Mouse (Mus musculus) limb, embryonic 12.5 days (tissue): ENCODE data around the gene Slc29a1. TPM values are rescaled to one million over a fixed set of nuclear protein-coding genes. Genes with fewer than 3 reads are reported as not detected.
A peak's percentile ranks its signal among the peaks of the same experiment; 100 is the strongest.

ENCODE experiments used
- ATAC-seq: fragments of 200-750 bp; cut with Nextera tagmentation; 2 replicates; pipeline ENCODE4 v1.8.0; 2017; ENCODE audit warnings: low read depth, moderate TSS enrichment; ENCODE audit not compliant: insufficient number of reproducible peaks, insufficient read depth, low FRiP score, low TSS enrichment
- H3K27ac ChIP-seq: fragments of 300-500 bp; sonication (generic); 2 replicates; pipeline ENCODE4 v1.5.1; 2016; ENCODE audit warnings: mild to moderate bottlenecking, moderate library complexity
- H3K27me3 ChIP-seq: fragments of 300-500 bp; sonication (generic); 2 replicates; pipeline ENCODE4 v1.6.1; 2016; ENCODE audit warnings: mild to moderate bottlenecking, moderate library complexity
- H3K36me3 ChIP-seq: fragments of 300-500 bp; sonication (generic); 2 replicates; pipeline ENCODE4 v1.6.1; 2016; ENCODE audit warnings: mild to moderate bottlenecking, moderate library complexity
- H3K4me1 ChIP-seq: fragments of 300-500 bp; sonication (generic); replicated peaks from 2 replicates; pipeline ENCODE4 v1.6.1; 2016
- H3K4me2 ChIP-seq: fragments of 300-500 bp; sonication (generic); 2 replicates; pipeline ENCODE4 v1.6.1; 2016; ENCODE audit warnings: mild to moderate bottlenecking, moderate library complexity
- H3K4me3 ChIP-seq: fragments of 300-500 bp; sonication (generic); replicated peaks from 2 replicates; pipeline ENCODE4 v1.5.1; 2016; ENCODE audit warnings: mild to moderate bottlenecking
- H3K9ac ChIP-seq: fragments of 300-500 bp; sonication (generic); replicated peaks from 2 replicates; pipeline ENCODE4 v1.6.1; 2016; ENCODE audit warnings: mild to moderate bottlenecking, moderate library complexity
- H3K9me3 ChIP-seq: fragments of 300-500 bp; sonication (generic); 2 replicates; pipeline ENCODE4 v1.6.1; 2016; ENCODE audit warnings: mild to moderate bottlenecking, moderate library complexity
- WGBS: fragments of 180-500 bp; shearing (Covaris S2); methylation state at CpG from one replicate; pipeline ENCODE4 v1.1.7; 2016; 5-methylcytosine and 5-hydroxymethylcytosine counted together
- polyA plus RNA-seq: library from polyadenylated mRNA; unstranded; fragments of >200 nt; fragmentation: Nextera tagmentation; extraction: Ambion mirVana; gene quantifications from 2 replicates; pipeline ENCODE4 v1.2.1, GENCODE M21; 2016

Slc29a1 gene
- polyA plus RNA-seq, 1 experiment from 2014 or later: 55.4 TPM

DNA sequence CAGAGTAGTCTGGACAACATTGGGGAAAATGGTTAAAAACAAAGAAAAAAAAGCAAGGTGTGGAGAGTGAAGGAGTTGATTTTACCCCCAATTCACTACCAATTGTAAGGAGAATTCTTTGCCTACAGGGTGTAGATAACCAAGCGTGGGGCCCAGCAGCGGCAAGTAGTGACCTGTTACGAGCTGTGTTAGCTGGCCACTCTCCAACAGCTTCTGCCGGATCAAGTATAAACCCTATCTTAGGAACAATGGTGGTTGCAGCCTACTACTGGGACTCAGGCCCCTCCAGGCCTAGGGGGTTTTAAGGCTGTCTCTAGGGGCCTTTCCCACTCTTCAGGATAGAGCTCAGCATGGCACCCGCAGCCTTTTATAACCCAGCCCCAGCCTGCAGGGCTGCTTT, 21.2 kb downstream of the Slc29a1 start:
- 77% methylated on average over 5 of the region's 5 CpGs for WGBS

GRCm38 (mm10) chr17:45575123-45575897, 24.1 kb downstream of the Slc29a1 start:
- no peak overlapping the region for H3K4me2 ChIP-seq
- H3K27ac ChIP-seq: no peak overlapping the region
- no peak for ATAC-seq
- H3K4me3 ChIP-seq: no peak overlapping the region
- no peaks in the 10 kb centered on the region for H3K27me3 ChIP-seq
- H3K4me1 ChIP-seq: peaks cover 20% of the 10 kb centered on the region
- H3K36me3 ChIP-seq: peaks cover 16% of the 10 kb centered on the region
- H3K9me3 ChIP-seq: no peaks in the 10 kb centered on the region
- WGBS: 89% methylated on average over 8 of the region's 8 CpGs
- H3K9ac ChIP-seq: no peak overlapping the region

More for the DNA sequence above, 21.2 kb downstream of the Slc29a1 start:
- Histone ChIP-seq H3K4me2 (no peak overlapping the region), H3K27ac (0 out of 2 replicates have a peak overlapping the region, but pooled peaks have one; percentile 53), H3K4me3 (no peak overlapping the region), H3K4me1 (peaks cover 15% of the 10 kb centered on the region; the same call in 1 of the 2 replicates), H3K36me3 (no peaks in the 10 kb centered on the region), H3K9me3 (no peaks in the 10 kb centered on the region), H3K27me3 (no peaks in the 10 kb centered on the region), H3K9ac (no peak overlapping the region)
- ATAC-seq: no peak

DNA sequence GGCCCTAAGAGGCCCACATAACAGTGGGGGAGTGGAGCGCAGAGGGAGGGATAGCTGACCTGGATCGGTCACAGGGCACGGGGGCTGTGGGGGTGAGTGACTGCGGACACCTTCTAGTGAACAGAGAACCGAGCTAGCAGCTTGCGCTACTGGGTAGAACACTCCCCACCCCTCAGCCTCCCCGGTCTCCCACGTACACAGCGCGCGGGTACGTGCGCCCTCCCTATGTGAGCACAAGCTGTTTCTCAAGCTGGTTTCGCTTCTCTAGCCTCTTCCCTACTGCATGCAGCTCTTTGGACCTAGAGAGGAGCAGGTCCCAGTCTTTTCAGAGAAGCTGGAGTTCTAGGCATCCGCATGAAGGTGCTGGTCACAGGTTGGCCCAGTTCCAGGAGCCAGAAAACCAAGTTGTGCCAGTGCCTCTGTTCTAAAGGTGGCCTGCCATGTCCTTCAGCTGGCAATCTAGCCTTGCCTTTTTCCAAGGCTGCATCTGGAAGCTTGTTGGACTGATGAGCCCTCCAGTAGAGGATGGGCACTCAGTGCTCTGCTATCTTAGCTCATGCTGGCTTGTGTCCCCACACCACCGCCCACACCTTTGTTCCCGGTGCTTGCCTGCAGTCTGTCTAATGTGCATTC, 25.2 kb downstream of the Slc29a1 start:
- no peaks in the 10 kb centered on the region for H3K9me3 ChIP-seq
- H3K4me2 ChIP-seq: peak overlapping the region; percentile 64
- peaks cover 27% of the 10 kb centered on the region for H3K36me3 ChIP-seq
- no peaks in the 10 kb centered on the region for H3K27me3 ChIP-seq
- 3% methylated on average over 17 of the region's 17 CpGs for WGBS
- peak; percentile 17 for ATAC-seq
- peaks cover 24% of the 10 kb centered on the region for H3K4me1 ChIP-seq
- H3K4me3 ChIP-seq: peak overlapping the region; percentile 95
- H3K27ac ChIP-seq: peak overlapping the region; percentile 97
- H3K9ac ChIP-seq: peak overlapping the region; percentile 99

DNA sequence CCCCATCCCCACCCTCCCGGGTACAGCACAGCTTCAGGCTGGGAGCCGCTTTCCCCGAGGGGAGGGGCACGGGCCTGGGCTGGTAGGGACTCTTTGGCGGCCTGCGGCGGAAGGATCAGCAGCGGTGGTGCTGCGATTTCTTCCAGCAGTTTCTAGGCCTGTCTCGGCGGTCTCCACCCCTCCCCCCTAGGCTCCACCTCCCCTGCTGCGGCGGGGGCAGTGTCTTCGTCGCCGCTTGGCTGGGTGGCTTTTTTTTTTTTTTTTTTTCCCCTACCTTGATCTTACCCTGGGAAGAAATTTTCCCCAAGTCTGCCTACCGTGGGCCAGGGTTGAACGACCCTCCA, 25.7 kb downstream of the Slc29a1 start:
- under 1% methylated on average over 18 of the region's 18 CpGs for WGBS
- H3K27me3 ChIP-seq: no peaks in the 10 kb centered on the region
- peak; percentile 40 for ATAC-seq
- H3K4me3 ChIP-seq: peak overlapping the region; percentile 95
- H3K4me1 ChIP-seq: peaks cover 24% of the 10 kb centered on the region
- H3K9ac ChIP-seq: peak overlapping the region; percentile 99
- peaks cover 32% of the 10 kb centered on the region for H3K36me3 ChIP-seq
- no peaks in the 10 kb centered on the region for H3K9me3 ChIP-seq
- H3K27ac ChIP-seq: peak overlapping the region; percentile 97
- H3K4me2 ChIP-seq: peak overlapping the region; percentile 64

DNA sequence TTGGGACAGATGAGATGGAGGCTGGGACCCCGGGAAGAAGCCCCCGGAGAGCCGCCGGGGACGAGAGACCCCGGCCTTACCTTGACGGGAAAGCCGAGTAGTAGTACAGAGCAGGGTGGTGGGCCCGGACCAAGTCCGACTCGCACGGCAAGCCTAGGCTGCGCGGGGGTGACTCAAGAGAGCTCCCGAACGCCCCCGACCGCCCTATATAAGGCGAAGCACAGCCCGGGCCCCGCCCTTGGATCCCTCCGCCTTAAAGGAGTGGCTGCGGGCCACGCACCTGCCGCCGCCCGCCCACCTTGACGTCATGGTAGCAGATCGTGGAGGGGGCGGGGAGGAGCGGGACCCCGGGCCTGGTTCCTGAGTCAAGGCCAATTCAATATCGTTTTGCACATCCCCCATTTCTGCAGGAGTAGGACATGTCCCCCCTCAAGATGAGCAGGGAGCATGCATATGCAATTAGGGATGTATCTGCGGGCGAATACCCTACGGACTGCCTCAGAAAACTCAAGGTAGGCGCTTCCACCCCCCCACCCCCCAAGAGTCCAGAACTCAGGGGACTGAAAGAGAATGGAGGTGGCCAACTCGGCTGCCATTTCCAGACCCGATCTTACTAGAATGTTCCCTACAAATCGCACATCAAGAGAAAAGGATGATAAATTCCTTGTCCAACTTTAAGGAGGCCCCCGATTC, 26.2 kb downstream of the Slc29a1 start, which contains the start of gene Hsp90ab1:
Hsp90ab1 (minus strand) TSS at position 185 of the 693 bp plus-strand sequence.
- peaks cover 37% of the 10 kb centered on the region for H3K36me3 ChIP-seq
- peak within 1 kb of the TSS; percentile 64 for H3K4me2 ChIP-seq
- no peaks in the 10 kb centered on the region for H3K27me3 ChIP-seq
- peaks cover 26% of the 10 kb centered on the region for H3K4me1 ChIP-seq
- H3K4me3 ChIP-seq: peak within 1 kb of the TSS; percentile 95
- H3K9me3 ChIP-seq: no peaks in the 10 kb centered on the region
- H3K9ac ChIP-seq: peak within 1 kb of the TSS; percentile 99
- under 1% methylated on average over 41 of the region's 41 CpGs for WGBS
- peak within 1 kb of the TSS; percentile 97 for H3K27ac ChIP-seq
- ATAC-seq: peak; percentile 89

DNA sequence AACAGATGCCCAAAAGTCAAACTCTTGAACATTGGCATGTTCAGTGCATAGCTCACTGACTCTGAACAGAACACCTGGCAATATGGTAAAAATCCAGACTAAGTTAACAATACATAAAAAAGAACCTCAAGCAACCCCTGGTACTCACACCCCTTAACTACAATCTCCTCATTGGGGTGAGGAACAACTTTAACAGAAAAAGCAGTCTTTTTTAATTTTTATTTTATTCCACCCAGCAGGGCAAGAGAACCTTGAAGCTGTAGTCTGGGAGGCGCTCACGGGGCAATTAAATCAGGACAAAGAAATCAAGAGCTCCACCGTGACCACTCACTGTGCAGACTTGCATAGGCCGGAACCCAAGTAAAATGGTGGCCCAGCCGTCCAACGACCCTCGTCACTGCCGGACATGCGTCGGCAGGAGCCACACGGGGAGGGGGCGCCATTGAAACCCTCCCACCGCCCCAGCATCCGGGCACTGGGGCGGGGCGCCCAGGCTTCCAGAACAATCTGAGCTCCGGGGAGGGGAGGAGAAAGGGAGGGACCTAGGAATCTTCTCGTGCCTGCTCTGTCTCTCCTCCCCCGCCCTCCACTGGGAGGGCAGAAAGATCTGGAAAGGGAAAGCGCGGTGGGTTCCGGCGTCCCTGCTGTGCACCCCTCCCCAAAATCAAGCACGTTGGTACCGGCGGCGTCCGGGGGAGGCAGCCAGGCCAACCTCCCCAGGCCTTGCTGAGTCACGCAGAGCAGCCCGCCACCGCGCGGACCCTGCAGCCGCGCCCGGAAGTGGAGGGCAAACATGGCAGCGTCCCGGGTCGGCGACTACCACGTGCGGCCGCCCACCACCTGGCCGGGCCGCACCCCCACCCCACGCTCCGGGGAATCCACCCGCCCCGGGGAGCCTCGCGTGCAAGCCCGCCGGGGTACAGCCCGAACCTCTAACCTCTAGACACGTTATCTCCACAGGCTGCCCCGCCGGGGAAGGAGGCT, 27.0 kb downstream of the Slc29a1 start:
- Histone ChIP-seq H3K4me1 (peaks cover 28% of the 10 kb centered on the region), H3K9me3 (no peaks in the 10 kb centered on the region), H3K36me3 (peaks cover 46% of the 10 kb centered on the region), H3K9ac (peak overlapping the region; percentile 99), H3K27me3 (no peaks in the 10 kb centered on the region), H3K4me3 (peak overlapping the region; percentile 95), H3K27ac (peak overlapping the region; percentile 97), H3K4me2 (peak overlapping the region; percentile 64)
- ATAC-seq: peak; percentile 68
- WGBS: under 1% methylated on average over 57 of the region's 57 CpGs

- Histone ChIP-seq H3K4me3 (no peak overlapping the region), H3K9ac (no peak overlapping the region), H3K9me3 (no peaks in the 10 kb centered on the region), H3K4me2 (no peak overlapping the region), H3K36me3 (peaks cover 70% of the 10 kb centered on the region), H3K27ac (0 out of 2 replicates have a peak overlapping the region, but pooled peaks have one; percentile 17), H3K27me3 (no peaks in the 10 kb centered on the region), H3K4me1 (peaks cover 35% of the 10 kb centered on the region)
- no peak for ATAC-seq
- 84% methylated on average over 4 of the region's 4 CpGs for WGBS
Measured at GRCm38 (mm10) chr17:45569999-45570398, 29.4 kb downstream of the Slc29a1 start.

DNA sequence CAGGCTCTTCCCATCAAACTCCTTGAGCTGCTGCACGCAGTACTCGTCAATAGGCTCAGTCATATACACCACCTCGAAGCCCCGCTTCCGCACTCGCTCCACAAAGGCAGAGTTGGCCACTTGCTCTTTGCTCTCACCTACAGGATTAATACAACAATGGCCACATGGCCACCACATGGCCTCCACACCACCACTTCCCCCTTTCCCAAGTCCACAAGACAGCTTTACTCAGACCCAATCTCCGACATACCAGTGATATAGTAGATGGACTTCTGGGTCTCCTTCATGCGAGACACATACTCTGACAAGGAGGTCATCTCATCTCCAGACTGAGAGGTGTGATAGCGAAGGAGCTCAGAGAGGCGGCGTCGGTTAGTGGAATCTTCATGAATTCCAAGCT, 30.4 kb downstream of the Slc29a1 start:
- no peak overlapping the region for H3K4me2 ChIP-seq
- no peaks in the 10 kb centered on the region for H3K27me3 ChIP-seq
- no peak overlapping the region for H3K4me3 ChIP-seq
- H3K27ac ChIP-seq: no peak overlapping the region
- WGBS: 87% methylated on average over 12 of the region's 12 CpGs
- H3K9me3 ChIP-seq: no peaks in the 10 kb centered on the region
- H3K36me3 ChIP-seq: peaks cover 71% of the 10 kb centered on the region
- H3K9ac ChIP-seq: no peak overlapping the region
- peaks cover 36% of the 10 kb centered on the region for H3K4me1 ChIP-seq
- ATAC-seq: no peak

GRCm38 (mm10) chr17:45567162-45567601, 32.2 kb downstream of the Slc29a1 start:
- peaks cover 36% of the 10 kb centered on the region for H3K4me1 ChIP-seq
- no peak for ATAC-seq

DNA sequence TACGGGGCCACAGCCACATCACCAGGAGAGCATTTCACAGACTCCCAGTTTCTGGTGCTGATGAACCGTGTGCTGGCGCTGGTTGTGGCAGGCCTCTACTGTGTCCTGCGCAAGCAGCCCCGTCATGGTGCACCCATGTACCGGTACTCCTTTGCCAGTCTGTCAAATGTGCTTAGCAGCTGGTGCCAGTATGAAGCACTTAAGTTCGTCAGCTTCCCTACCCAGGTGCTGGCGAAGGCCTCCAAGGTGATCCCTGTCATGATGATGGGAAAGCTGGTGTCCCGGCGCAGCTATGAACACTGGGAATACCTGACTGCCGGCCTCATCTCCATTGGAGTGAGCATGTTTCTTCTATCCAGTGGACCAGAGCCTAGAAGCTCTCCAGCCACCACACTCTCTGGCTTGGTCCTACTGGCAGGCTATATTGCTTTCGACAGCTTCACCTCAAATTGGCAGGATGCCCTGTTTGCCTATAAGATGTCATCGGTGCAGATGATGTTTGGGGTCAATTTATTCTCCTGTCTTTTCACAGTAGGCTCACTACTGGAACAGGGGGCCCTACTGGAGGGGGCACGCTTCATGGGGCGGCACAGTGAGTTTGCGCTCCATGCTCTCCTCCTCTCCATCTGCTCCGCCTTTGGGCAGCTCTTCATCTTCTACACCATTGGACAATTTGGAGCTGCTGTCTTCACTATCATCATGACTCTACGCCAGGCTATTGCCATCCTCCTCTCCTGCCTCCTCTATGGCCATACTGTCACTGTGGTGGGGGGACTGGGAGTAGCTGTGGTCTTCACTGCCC, 32.8 kb downstream of the Slc29a1 start:
- Histone ChIP-seq H3K27ac (peak overlapping the region; percentile 42; the same call in 1 of the 2 replicates), H3K9ac (no peak overlapping the region), H3K4me3 (no peak overlapping the region), H3K4me2 (no peak overlapping the region), H3K4me1 (peaks cover 32% of the 10 kb centered on the region), H3K27me3 (no peaks in the 10 kb centered on the region), H3K36me3 (peaks cover 67% of the 10 kb centered on the region), H3K9me3 (no peaks in the 10 kb centered on the region)
- no peak for ATAC-seq
- WGBS: 68% methylated on average over 18 of the region's 18 CpGs

More at GRCm38 (mm10) chr17:45567162-45567601, 32.2 kb downstream of the Slc29a1 start:
- peaks cover 71% of the 10 kb centered on the region for H3K36me3 ChIP-seq
- no peak overlapping the region for H3K9ac ChIP-seq
- 29% methylated on average over 4 of the region's 4 CpGs for WGBS
- H3K4me3 ChIP-seq: no peak overlapping the region
- H3K4me2 ChIP-seq: no peak overlapping the region
- H3K27me3 ChIP-seq: no peaks in the 10 kb centered on the region
- no peaks in the 10 kb centered on the region for H3K9me3 ChIP-seq
- H3K27ac ChIP-seq: peak overlapping the region; percentile 42; the same call in 1 of the 2 replicates
